Mouse (Mus musculus): ENCODE measurements around the gene Lrrc75b. TPM values are rescaled to one million over a fixed set of nuclear protein-coding genes. Genes with fewer than 3 reads are reported as not detected.

Gene Lrrc75b
- total RNA-seq (2021): 10 to 100 TPM; 12.9 to 15.2 TPM
- long read RNA-seq, experiment 1, full-length matches to known transcripts: 1 of 5 reads
- long read RNA-seq, experiment 1, partial matches to known transcripts: 0 of 5 reads
- long read RNA-seq, experiment 1, other reads (novel, unspliced or antisense): 4 of 5 reads
- long read RNA-seq, experiment 2, full-length matches to known transcripts: 1 of 4 reads
- long read RNA-seq, experiment 2, partial matches to known transcripts: 1 of 4 reads
- long read RNA-seq, experiment 2, other reads (novel, unspliced or antisense): 2 of 4 reads

- DNase-seq (ENCODE audit: low spot score in 2 of 2): peak; percentile 20 to 48
These were observed at the start of gene Lrrc75b for GRCm38 (mm10) chr10:75559676-75560548. Lrrc75b (minus strand) TSS chr10:75560330.

DNA sequence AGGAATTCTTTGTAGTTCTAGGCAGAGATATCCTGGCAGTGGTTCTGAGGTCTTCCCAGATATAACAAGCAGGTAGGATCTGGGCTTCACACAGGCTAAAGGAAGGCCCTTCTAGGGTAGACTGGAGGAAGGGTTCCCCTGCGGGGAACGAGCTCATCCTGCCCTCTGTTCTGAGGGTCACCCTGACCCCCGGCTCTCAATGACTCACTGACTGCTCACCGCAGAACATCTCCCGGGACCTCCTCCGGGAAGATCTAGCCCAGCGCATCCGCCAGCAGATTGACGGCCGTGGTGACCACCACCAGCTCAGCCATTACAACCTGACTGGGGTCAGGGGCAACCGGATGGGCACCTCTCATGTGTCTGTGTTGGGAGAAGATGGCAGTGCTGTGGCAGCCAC, 48.8 kb upstream of the Lrrc75b start:
- no peak for DNase-seq (ENCODE audit: low spot score in 2 of 2)

DNA sequence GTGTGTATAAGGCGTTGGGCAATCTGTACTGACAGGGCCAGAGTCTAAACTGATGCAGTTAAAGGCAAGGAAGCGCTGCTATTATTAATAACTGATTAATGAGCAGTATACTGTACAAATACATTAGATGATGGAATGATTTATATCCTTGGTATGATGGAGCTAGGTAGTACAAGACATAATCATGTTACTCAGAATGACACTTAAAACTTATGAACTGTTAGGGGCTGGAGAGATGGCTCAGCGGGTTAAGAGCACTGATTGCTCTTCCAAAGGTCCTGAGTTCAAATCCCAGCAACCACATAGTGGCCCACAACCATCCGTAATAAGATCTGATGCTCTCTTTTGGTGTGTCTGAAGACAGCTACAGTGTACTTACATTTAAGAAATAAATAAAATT, 47.1 kb upstream of the Lrrc75b start:
- no peak for DNase-seq (ENCODE audit: low spot score in 2 of 2)

GRCm38 (mm10) chr10:75605162-75605846, 45.2 kb upstream of the Lrrc75b start:
- no peak for DNase-seq (ENCODE audit: low spot score in 2 of 2)

- no peak for DNase-seq (ENCODE audit: low spot score in 2 of 2)
These were observed 40.1 kb upstream of the Lrrc75b start for GRCm38 (mm10) chr10:75600189-75600730.

- DNase-seq (ENCODE audit: low spot score in 2 of 2): no peak
These were observed 35.9 kb upstream of the Lrrc75b start for GRCm38 (mm10) chr10:75595981-75596380.

DNA sequence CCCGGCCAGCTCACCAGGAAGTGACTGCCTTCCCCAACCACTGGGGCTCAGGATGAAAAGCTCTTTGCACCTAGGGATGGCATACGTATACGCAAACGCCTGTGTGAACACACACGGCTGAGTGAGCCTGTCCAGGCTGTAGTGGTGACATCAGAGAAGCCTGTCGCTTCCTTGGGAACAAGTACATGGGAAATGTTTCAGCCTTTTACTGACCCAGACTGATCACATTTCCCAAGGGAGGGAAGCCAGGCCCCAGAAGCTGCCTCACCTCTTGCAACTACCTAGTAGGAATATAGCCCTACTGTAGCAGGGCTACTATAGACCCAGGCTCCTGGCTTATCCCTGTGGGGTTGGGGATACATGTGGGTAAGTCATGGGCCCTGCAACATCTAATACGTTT, 32.5 kb upstream of the Lrrc75b start:
- DNase-seq (ENCODE audit: low spot score in 2 of 2): no peak

- DNase-seq (ENCODE audit: low spot score in 2 of 2): peak in 1 of 2 experiments; percentile 18
These were observed 31.2 kb upstream of the Lrrc75b start for GRCm38 (mm10) chr10:75591211-75591894.

GRCm38 (mm10) chr10:75589651-75590050, 29.5 kb upstream of the Lrrc75b start:
- DNase-seq (ENCODE audit: low spot score in 2 of 2): no peak

DNA sequence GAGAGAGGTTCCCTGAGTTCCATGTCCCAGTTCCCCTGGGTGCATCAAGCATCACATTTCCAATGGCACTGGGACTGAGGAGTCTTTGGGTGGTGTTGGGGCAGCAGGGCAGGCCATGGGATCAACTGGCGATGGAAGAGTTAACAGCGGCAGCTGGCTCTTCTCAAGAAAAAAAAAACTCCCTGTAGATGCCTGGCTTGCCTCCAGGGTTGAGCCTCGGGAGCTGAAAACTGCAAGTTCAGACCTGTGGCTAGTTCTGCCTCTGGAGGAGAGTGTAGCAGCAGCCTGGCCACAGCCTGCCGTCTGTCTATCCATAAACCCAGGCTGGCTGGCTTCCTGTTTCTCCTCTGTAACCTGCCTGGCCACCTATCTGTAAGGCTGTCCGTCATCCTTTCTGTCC, 29.0 kb upstream of the Lrrc75b start, which contains the start of gene Ggt5:
Gene Ggt5, plus strand, starts transcription at position 212 of the 400 bp plus-strand sequence.
- peak; percentile 21 to 24 for DNase-seq (ENCODE audit: low spot score in 2 of 2)

GRCm38 (mm10) chr10:75588336-75588735, 28.2 kb upstream of the Lrrc75b start:
- no peak for DNase-seq (ENCODE audit: low spot score in 2 of 2)

DNA sequence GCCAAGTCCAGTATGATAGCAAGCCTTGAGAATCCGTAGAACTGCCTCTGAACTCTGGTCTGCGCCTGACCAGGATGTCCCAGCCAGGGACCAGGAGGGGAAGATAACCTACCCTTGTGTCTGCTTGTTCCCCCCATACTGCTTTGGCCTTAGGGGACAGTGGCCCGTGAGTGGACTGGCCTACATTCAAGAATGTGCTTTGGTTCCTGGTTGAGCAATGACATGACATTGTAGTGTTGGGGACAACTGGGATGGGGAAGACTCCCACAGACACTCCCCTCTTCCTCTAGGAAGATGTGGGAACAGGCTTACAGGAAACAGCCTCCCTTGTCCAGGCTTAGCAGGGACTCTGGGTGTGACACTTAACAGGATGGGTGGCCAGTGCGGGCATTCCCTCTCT, 27.7 kb upstream of the Lrrc75b start:
- DNase-seq (ENCODE audit: low spot score in 2 of 2): no peak

- no peak for DNase-seq (ENCODE audit: low spot score in 2 of 2)
These were observed 26.4 kb upstream of the Lrrc75b start for GRCm38 (mm10) chr10:75586553-75586879.

- DNase-seq (ENCODE audit: low spot score in 2 of 2): peak; percentile 90 to 91
These were observed 25.9 kb upstream of the Lrrc75b start for GRCm38 (mm10) chr10:75585876-75586552.

- no peak for DNase-seq (ENCODE audit: low spot score in 2 of 2)
These were observed 19.0 kb upstream of the Lrrc75b start for GRCm38 (mm10) chr10:75579129-75579528.

DNA sequence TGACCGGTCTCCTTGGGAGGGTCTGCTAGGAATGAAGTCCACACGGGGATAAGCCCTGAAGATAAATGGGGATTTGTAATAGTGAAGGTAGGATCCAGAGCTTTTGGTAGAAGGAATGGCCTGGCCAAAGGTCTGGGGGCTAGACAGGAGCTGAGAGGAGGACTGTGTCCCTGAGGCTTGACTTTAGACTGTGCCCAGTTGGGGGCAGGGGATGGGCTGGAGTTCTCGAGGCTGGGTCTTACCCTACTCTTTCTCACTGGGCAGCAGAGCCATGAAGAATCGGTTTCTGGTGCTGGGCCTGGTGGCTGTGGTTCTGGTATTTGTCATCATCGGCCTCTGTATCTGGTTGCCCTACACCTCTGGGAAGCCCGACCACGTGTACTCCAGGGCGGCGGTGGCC, 13.8 kb upstream of the Lrrc75b start:
- DNase-seq (ENCODE audit: low spot score in 2 of 2): no peak

GRCm38 (mm10) chr10:75573181-75573580, 13.1 kb upstream of the Lrrc75b start:
- DNase-seq (ENCODE audit: low spot score in 2 of 2): no peak

- no peak for DNase-seq (ENCODE audit: low spot score in 2 of 2)
These were observed 11.8 kb upstream of the Lrrc75b start for GRCm38 (mm10) chr10:75571937-75572336.

DNA sequence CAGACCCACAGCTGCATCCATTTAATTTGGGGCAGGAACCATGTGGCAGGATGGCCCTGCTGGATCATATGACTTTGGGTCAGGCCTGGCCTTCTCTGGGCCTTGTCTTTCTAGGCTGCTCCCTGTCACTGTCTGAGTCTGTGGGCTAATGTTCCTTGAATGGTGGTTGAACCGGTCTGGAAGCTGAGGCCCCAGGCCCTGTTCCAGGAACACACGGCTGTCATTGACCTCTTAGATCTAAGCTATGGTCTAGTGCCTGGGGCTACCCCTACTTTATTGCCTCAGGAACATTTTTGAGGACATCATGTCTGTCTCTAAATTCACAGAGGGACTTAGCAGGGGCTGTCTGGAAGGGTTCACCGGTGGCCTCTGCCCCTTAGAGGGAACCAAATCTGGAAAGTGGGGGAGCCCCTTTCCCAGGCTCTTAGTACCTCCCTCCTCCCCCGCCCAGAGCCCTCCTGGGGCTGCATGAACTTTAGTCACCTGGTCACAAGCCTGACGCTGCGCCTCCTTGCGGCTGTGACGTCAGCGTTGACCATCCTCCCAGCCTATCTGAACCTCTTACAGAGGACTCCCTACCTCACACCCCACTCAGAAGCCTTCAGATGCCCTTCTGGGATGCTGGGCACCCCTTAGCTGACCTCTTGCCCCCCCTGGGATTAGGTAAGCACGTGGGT, 11.0 kb upstream of the Lrrc75b start:
- no peak for DNase-seq (ENCODE audit: low spot score in 2 of 2)

DNA sequence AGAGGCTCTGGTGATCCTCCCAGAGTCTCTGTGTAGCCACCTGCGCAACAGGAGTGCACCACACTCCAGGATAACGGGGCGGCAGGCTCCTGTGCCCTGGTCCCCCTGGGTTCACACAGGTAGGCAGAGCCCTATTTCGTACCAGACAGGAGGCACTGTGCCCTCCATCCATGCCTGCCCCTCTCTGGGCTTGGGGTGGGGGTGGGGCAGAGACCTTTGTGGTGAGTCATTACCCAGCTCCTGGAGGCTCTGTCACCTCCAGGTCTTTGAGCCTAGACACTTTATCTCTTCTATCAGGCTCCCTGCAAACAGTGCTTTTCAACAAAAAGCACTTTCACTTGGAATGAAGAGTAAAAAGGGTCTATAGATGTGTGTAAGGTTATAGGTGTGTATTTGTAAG, 8.7 kb upstream of the Lrrc75b start:
- DNase-seq (ENCODE audit: low spot score in 2 of 2): no peak

Data from layer of hippocampus, postnatal 14 days (tissue).